Mouse (Mus musculus) T-cell, adult 2 months (primary cell): ENCODE data around the gene 1700017B05Rik.
"Not testable (repeated sequence)": the region's sequence is repeated elsewhere in the genome, so short reads cannot be mapped to it uniquely, and the experiment has no call there.

Experiments used
- DNase-seq: peaks from one replicate; pipeline ENCODE4 v3.0.0; 2022; ENCODE audit warnings: low spot score

The 1700017B05Rik gene

DNA sequence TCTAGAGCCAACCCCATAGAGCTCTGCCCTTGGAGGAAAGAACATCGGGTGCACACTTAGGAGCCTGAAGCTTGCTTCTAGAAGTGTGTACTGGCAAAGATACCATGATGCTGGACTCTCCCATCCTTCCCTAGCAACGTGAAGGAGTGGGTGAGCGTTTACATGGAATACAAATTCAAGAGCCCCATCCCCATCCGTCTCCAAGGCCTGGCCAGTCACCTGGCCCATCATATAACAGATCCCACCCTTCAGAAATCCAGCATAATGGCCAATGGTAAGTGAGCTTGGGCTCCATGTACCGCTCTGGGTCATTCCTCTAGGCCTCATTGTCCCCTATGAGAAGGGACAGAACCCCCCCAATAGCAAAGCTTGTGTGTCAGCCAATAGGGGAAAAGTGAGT lies 15.9 kb downstream of the 1700017B05Rik start:
- no peak for DNase-seq

DNA sequence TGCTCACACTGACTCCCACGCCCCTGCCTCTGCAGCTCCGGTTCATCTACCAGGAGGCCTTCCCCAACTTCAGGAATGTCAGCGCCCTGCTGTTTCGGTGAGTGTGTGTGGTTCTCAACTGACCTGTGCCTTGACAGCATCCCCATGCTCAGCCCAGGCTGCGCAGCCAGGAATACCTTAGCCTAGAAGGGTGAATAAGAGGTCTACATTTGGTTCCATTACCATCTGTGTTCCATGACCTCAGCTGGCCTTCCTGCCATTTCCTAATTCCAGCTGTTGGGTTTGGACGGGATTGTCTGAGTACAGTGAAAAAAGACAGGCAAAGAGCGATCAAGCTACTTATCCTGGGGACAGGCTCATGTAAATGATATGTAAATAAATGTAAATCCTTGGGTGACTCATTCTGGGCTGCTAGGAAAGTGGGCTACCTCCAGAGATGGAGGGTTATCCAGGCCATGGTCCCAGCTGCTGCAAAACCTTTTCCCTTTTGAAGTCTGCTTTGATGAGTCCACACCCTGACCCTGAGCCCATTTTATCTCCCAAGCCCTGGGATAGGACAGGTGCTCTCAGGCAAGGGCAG lies 18.2 kb downstream of the 1700017B05Rik start:
- no peak for DNase-seq

DNA sequence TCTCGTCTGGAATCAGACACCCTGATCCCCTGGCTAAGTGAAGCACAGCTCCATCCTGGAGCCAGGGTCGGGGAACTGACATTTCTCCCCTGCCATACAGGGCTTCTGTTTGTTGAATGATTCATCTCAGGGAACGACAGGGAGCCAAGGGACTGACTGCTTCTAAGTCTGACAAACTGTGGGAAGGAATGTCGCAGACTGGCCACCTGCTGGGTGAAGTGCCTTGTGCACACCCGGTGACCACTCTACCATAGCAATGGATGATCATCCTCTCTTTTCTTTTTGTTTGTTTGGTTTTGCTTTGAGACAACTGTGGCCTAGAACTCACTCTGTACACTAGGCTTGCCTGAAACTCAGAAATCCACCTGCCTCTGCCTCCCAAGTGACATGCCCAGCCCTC lies 19.5 kb downstream of the 1700017B05Rik start:
- no peak for DNase-seq

DNA sequence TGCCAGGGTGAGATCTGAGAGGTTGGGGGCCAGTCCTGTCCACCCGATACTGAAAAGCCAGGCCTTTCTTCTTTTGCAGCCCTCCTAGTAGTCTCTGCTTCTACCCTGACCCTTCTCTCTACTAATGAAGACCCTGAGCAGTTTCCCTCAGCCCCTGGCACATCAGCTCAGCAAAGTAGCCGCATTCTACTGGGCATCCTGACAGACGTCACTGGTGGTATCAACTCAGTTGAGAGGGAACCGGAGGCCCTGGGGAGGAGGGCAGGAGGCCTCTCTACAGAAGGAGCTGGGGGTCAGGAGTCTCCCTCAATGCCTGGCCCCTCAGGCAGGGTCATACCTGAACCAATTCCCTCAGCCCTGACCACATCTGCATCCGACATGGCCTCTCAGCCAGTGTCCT lies 21.3 kb downstream of the 1700017B05Rik start:
- no peak for DNase-seq

DNA sequence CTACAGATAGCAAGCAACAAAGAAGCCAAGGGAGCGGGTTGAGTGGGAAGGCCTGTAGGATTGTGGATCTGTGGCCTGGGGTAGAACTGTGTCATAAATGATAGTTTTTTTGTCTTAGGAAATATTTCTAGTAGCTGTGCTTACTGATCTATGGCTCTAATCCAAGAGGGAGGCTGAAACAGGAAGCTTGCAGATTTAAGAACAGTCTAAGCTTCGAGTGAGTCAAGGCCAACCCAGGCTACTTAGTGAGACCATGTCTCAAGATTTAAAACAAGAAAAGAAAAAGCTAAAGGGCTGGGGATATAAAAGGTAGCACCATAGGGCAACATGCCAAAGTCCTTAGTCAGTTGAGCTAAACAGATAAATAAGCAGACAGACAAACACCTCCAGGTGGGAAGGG lies 24.2 kb downstream of the 1700017B05Rik start:
- DNase-seq, result no peak

DNA sequence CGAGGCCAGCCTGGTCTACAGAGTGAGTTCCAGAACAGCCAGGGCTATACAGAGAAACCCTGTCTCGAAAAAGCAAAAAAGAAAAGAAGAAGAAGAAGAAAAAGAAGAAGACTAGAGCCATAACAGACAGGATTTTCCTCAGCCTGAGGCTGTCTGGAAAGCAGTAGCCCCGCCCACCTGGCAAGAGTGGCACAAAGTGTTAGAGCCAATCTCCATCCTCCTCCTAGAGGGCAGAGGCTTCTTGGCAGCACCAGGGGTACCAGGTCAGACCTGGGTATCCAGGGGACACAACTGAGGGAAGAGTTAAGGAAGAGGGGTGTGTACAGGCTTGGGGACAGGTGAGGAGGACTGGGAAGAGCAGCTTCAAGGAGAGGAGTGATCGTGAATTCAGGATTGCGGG lies 24.7 kb downstream of the 1700017B05Rik start:
- DNase-seq, result no peak

DNA sequence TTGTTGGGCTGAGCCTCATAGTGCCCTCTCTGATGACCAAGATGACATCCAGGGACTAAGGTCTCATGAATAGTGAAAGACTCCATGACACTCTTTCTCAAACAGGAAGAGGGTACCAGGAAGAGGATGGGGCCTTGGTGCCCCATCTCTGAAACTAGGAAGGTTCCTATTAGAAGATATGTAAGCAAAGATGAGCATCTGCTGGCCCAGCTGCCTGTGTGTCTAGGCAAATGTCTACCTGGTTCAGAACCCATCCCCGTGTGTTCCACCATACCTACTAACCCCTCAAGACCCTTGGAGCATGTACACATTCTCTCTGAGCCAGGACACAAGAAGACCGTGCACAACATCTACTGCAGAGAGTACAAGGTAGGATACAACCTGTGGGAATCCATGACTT lies 26.2 kb downstream of the 1700017B05Rik start, which contains the start of gene Trcg1:
Gene Trcg1 (plus strand): TSS at position 301 of the 400 bp plus-strand sequence.
- no peak for DNase-seq

DNA sequence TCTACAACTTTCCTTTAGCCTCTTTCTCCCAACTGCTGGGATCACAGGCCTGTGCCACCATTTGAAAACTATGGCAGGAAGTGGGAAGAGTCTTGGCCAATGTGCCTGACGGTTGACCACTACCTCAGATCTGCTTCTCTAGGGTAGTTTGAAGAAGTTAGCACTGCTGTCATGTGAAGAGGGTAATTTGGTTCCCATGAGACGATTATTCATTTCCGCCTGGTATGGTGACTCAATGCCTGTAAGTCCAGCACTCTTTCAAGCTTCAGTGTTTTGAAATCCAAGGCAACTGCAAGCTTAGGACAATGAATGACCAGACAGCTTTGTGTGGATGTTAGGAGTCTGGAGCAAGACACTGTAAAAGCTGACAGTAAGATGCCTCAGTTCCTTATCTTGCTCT lies 28.6 kb downstream of the 1700017B05Rik start:
- DNase-seq, result no peak

DNA sequence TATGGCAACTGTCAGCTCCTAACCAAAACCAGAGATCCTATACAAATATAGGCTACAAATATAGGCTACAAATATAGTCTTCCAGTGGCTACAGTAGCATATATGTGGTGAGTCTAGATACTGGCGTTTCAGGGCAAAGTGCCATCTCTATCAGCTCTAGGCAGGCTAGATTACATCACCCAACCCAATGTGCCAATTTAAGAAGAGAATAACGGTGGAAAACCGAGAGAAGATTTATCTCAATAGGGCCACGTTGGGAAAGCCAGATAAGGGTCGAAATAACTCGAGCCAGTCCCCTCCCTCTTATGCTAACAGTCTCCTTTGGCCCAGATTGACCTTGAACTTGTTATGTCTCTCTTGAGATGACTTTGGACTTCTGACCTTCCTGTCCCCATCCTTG lies 29.3 kb downstream of the 1700017B05Rik start:
- DNase-seq, result no peak

DNA sequence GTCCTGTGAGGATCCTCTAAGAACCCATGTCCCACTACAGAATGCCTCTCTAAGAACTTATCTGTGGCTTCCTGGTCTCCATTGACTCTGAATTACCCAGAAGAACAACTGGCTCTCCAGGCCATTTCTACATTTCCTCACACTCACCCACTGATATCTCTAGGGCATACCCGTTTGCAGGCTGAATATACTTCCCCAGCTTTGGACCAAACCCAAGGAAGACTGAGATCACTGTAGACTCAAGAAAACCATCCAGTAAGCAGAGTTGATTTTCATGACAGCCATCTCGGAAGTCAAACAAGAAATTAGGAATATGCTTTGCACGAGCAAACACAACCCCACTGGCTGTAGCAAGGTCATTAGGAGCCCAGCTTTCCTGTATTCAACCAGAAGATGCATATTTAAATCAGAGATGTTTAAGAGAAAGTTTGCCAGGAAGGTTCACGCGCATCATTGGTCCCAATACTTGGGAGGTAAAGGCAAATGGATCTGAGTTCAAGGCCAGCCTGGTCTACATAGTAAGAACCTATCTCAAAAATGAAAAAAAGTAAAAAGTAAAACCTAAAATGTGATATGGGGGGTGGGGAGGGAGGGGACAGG lies 30.0 kb downstream of the 1700017B05Rik start:
- DNase-seq, result no peak

DNA sequence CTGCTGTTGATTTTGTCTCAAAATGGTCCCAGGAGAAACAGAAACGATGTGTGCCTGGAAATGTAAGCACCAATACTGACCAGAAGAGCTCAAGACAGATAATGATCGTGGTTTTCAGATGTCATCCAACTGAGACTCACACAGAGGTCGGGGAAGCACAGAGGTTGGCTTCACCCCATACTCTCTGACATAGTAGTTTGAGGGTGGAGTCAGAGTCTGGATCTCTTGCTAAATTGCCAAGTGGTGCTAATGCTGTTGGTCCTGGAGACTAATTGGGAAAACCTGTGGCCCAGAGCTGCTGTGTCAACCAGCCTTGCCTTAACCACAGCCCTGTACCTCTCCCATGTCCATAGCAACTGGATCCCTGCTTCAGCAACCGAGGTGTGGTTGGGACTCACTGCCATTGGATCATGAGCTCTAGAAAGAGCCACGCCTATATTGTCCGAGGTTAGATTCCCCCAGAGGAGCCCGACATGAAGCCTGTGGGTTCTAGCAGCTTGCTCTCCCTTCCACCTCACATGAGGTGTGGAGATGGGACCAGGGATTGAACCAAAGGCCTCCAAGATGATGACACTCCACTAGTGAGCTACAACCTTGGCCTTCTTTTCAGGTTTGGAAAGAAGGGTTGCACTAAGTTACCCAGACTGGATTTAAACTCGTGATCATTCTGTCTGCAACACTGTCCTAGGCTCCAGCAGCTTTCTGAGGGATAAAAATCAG lies 30.7 kb downstream of the 1700017B05Rik start:
- no peak for DNase-seq

DNA sequence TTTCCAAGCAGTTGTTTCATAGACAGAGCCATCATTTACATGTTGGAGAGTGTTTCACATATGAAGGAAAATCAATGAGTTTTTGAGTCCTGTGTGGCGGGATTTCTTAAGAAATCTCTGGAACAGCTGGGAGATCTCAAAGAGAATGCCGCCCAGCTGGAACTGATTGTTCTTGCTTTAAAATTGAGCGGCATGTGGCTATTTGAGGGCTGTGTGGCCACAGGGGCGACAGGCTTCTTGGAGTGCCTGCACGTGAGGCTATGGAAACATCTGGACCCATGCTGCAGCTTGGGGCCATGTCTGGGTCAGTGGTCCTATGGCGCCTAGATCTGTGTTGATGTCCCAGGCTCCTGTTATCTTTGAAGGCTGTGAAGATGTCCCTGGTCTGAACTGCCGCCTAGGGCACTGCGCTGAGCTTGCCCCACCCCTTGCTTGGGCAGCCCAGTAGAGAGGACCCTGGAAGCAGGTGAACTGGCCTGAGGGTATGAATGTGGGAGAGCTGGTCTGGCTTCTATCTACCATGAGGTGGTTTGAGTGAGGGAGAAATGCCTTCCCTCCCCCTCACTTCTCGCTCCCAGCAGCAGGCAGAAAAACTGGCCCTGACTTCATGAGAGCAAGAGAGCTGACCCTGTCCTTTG lies 32.1 kb downstream of the 1700017B05Rik start:
- DNase-seq, result no peak

DNA sequence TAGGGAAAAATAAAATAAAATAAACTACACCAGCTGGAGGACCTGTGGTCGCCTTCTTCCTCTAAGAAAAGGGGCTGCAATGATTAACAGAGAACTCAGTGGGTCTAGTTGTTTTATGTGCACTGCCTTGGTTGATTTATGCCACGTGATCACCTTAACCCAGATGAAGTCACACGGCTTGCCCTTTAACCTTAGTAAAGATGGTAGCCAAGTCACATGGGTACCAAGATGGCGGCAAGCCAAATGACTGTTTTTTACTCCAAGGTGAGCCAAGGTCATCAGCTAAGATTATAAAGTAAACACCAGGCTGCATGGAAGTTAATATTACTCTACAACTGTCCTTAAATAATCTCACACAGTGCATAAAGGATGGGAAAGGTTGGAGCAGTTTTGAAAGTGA lies 32.7 kb downstream of the 1700017B05Rik start:
- no peak for DNase-seq

DNA sequence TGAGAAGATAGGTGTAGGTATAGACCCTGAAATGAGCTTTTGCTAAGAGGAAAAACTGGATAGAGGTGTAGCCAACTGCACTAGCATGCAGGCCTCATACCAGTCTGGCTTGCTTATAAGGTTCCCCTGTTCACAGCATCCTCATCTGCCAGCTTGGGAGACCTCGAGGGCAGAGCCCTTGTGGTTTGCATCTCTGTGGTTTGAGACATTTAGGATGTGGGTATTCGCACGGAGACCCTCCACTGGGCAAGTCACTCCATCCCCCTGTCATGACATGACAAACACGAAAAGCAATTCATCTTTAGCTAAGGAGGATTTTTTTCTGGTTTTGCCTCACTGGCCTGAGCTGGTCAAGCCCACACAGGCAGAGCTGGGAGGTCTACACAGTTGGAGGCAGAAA lies 34.2 kb downstream of the 1700017B05Rik start:
- no peak for DNase-seq

DNA sequence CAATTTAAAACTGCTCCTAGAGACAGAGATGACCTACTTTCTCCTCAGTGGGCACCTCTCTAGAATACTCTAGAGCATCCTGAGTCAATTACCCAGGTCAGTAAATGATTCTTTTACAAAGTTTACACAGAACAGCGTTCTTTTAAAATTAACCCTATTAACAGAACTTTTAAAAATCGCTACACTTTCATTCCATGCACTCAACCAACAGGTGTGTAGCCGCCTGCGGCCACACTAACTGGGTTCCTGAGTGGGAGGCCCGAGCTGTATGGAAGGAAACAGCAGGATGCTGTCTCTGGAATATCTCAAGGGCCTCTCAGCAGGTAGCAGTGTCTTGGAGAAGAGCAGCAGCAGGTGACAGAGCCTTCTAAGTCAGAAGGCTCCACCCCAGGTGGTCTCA lies 35.2 kb downstream of the 1700017B05Rik start:
- DNase-seq, result no peak

DNA sequence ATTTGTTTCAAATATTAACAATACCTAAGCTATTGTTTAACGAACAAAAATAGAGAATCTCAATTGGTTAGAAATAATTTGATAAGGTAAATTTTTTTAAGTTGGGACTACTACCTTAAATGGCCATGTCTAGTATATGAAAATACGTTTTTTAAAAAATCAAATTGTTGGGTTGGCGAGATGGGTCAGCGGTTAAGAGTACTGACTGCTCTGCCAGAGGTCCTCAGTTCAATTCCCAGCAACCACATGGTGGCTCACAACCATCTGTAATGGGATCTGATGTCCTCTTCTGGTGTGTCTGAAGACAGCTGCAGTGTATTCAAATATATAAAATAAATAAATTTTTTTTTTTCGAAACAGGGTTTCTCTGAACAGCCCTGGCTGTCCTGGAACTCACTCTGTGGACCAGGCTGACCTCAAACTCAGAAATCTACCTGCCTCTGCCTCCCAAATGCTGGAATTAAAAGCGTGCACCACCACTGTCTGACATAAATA lies 35.7 kb downstream of the 1700017B05Rik start:
- DNase-seq, result not testable (repeated sequence)

DNA sequence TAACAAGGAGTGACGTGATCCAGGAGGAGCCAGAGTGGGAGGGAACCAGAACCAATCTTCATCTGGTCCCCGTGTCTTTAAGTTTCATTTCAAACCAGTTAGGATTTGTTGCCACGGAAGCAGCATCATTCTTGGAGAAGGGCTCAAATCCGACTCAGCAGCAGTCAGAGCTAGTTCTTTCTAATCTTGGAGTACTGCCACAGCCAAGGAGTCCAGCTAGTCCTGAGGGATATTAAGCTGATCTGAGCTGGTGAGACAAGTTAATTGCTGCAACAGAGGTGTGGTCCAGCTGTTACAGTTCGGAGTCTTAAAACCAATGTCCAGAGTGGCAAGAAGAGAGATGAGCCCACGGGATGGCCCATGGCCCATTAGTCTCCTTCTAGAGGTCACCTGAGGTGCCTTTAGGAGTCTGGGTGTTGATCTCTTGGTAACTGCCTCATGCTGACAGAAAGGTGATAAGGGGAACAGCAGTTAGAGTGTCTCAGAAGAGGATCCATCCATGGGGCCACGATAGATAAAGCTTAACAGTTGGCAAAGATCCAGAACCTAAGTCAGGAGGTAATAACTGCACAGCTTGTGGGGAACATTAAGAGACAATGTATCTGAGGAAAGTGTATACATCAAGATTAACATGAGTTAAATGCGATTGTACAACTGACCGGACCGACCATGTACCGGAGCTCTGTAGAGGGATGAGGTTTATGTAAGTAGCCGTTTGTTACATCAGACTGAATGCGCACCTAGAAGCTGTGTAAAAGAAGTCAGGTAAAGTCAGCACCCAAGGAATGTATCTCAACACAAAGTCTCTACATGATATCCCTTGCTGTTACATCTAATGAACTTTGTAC lies 36.4 kb downstream of the 1700017B05Rik start:
- no peak for DNase-seq

DNA sequence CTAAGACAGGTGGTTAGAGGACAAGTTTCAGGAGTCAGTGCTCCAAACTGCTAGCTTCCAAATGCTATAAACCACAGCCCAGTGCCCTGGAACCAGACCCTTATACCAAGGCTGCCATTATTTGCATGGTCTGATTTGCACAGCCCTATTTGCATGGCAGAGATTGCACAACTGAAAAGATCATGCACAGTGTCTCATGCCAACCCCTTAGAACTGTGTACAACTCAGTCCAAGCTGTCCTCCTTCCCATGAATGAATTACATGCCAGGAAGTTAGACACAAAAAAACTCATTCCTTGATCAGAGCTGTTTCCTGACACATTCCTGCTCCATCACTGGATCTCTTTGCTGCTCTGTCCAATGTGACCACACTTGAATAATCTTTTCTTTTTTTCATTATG lies 39.1 kb downstream of the 1700017B05Rik start:
- no peak for DNase-seq

DNA sequence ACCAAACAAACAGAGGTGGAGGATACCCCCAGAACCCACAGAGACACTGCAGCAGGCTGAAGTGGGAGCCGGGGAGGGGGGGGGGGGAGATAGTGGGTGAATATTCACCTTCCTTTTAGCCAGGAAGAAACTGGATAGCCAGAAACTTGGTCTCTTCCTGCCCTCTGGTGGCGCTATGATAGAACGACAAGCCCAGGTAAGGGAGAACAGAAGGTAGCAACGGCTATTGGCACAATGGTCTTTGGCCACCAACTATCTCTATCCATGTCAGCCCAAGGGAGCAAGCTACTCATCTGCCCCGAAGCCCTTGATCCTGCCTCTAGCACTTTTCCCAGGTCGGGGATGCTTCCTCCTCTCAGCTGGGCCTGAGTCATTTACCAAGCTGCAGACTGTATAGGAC lies 42.1 kb downstream of the 1700017B05Rik start:
- DNase-seq, result peak; percentile 22

DNA sequence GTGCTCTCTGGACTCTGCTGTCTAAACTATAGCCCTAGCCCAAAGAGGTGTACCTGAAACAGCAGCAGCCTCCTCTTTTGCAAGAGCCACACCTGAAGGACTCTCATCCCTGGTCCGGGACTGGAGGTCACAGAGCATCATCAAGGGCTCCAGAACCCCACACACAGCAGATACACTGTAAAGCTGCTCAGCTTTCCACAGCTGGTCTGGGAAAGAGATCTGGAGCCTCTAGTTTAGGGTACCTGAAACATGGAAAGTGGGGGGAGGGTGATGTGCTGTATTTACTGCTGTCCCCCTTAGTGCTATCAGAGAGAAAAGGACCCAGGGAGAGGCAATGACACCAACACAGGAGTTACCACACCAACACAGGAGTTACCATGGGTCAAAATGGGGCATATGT lies 42.9 kb downstream of the 1700017B05Rik start:
- no peak for DNase-seq

DNA sequence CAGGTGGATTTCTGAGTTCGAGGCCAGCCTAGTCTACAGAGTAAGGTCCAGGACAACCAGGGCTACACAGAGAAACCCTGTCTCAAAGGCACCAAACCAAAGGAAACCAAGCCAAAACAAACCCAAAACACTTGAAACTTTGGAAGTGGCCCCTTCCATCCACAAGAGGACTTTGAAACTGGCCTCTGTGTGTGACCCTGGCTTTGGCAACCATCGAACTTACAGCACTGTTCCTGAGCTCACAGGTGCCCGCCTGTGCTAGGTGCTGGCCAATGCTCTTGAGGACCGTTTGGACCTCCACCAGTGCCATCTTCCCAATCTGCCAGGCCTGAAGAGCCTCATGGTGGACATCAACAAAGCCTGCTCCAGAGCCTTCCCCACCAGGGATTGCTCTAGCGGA lies 43.6 kb downstream of the 1700017B05Rik start:
- DNase-seq, result no peak

DNA sequence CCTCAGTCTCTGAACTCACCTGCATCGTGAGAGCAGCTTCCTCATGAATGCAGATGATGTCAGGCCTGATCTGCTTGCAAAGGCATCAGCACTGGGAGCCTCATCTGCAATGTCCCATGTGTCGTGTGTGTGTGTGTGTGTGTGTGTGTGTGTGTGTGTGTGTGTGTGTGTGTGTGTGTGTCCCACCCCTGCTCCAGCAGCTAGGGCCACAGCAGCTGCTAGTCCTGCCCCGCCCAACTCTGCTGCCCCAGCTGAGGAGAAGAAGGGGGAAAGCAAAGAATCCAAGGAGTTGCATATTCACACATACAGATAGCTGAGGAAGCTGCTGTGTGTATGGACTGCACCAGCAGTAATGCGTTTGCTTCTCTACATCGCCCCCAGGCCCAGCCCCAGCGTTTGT lies 45.2 kb downstream of the 1700017B05Rik start:
- DNase-seq, result no peak
